Mouse (Mus musculus): ENCODE measurements around the gene Rgs9. TPM values are rescaled to one million over a fixed set of nuclear protein-coding genes. Genes with fewer than 3 reads are reported as not detected.

Rgs9 gene
- polyA plus RNA-seq, 1 experiment from 2014 or later = 1.7 TPM

GRCm38 (mm10) chr11:109178788-109179518 lies 119.0 kb downstream of the Rgs9 start:
- ATAC-seq (ENCODE audit: low FRiP score) = no peak
- Histone ChIP-seq H3K4me2 (no peak overlapping the region), H3K9ac (ENCODE audit: low read length) (no peak overlapping the region), H3K27me3 (ENCODE audit: control insufficient read depth, insufficient read depth, low read length) (0 out of 2 replicates have a peak, but pooled peaks cover 2% of the 10 kb centered on the region), H3K4me1 (ENCODE audit: control insufficient read depth, insufficient read depth, low read length) (no peaks in the 10 kb centered on the region), H3K36me3 (ENCODE audit: control insufficient read depth, insufficient read depth, low read length) (no peaks in the 10 kb centered on the region), H3K4me3 (ENCODE audit: low read depth, low read length) (no peak overlapping the region), H3K9me3 (ENCODE audit: control insufficient read depth, low read length) (no peaks in the 10 kb centered on the region), H3K27ac (ENCODE audit: low read depth, low read length) (no peak overlapping the region)
- 55% methylated on average over 8 of the region's 8 CpGs for WGBS
- DNase-seq (ENCODE audit: low spot score, missing footprints) = no peak

DNA sequence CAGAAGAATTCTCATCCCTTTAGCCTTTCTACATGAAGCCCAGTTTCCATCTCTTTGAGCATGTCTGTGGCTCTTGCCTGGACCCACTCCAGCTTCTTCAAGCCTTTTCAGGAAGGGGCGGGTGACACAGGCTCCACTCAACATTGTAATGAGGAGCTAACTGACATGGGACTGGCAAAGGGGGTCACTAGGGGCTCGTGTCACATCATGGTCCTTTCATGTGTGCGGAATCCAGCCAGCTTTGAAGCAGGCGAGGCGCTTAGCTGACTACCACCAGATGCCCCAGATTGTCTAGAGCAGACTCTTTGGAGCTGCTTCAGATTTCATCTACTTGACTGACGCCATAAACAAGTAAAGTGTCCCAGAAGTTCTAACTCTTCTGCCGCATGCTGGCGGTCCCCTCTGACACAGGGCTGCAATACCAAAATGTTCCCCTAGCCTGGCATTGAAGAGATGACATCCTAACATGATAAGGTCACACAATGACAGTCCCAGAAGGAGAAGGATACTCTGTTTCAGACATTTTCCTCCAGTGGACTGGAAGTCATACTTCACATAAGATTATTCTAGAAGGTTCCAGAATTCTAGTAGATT lies 122.5 kb downstream of the Rgs9 start:
- no peaks in the 10 kb centered on the region for H3K9me3 ChIP-seq (ENCODE audit: control insufficient read depth, low read length)
- no peak overlapping the region for H3K4me3 ChIP-seq (ENCODE audit: low read depth, low read length)
- no peak overlapping the region for H3K27ac ChIP-seq (ENCODE audit: low read depth, low read length)
- H3K36me3 ChIP-seq (ENCODE audit: control insufficient read depth, insufficient read depth, low read length) = no peaks in the 10 kb centered on the region
- no peaks in the 10 kb centered on the region for H3K4me1 ChIP-seq (ENCODE audit: control insufficient read depth, insufficient read depth, low read length)
- H3K9ac ChIP-seq (ENCODE audit: low read length) = no peak overlapping the region
- H3K4me2 ChIP-seq = no peak overlapping the region
- 0 out of 2 replicates have a peak, but pooled peaks cover 2% of the 10 kb centered on the region for H3K27me3 ChIP-seq (ENCODE audit: control insufficient read depth, insufficient read depth, low read length)
- ATAC-seq (ENCODE audit: low FRiP score) (no peak), DNase-seq (ENCODE audit: low spot score, missing footprints) (peak; percentile 56)
- WGBS = 92% methylated on average over 8 of the region's 8 CpGs

Other genes starting within 250 kb of the Rgs9 start
- gene E030025P04Rik, start 153.8 kb downstream of the Rgs9 start, polyA plus RNA-seq (2014; fragmentation: Nextera tagmentation; extraction: Ambion mirVana) = not detected in 2 replicates
- 19.4 and 20.4 TPM in 2 replicates for gene Gna13, start 64.7 kb upstream of the Rgs9 start, polyA plus RNA-seq (2014; fragmentation: Nextera tagmentation; extraction: Ambion mirVana)
- not detected in 2 replicates for gene 9930022D16Rik, start 115.8 kb upstream of the Rgs9 start, polyA plus RNA-seq (2014; fragmentation: Nextera tagmentation; extraction: Ambion mirVana)
- 46.8 and 49.0 TPM in 2 replicates for gene Amz2, start 127.8 kb upstream of the Rgs9 start, polyA plus RNA-seq (2014; fragmentation: Nextera tagmentation; extraction: Ambion mirVana)
- 2.9 and 4.7 TPM in 2 replicates for gene Arsg, start 175.2 kb upstream of the Rgs9 start, polyA plus RNA-seq (2014; fragmentation: Nextera tagmentation; extraction: Ambion mirVana)
- gene Slc16a6, start 175.5 kb upstream of the Rgs9 start, polyA plus RNA-seq (2014; fragmentation: Nextera tagmentation; extraction: Ambion mirVana) = 3.6 TPM in 2 replicates